Mouse (Mus musculus): ENCODE measurements around the gene Myt1l.

The Myt1l gene

GRCm38 (mm10) chr12:29958637-29959036 is 430.5 kb downstream of the Myt1l start:
- no peak for DNase-seq (ENCODE audit: low spot score)

- DNase-seq (ENCODE audit: low spot score): no peak
Measured at GRCm38 (mm10) chr12:29961041-29961440, 432.9 kb downstream of the Myt1l start.

- no peak for DNase-seq (ENCODE audit: low spot score)
Measured at GRCm38 (mm10) chr12:29965016-29965415, 436.8 kb downstream of the Myt1l start.

- no peak for DNase-seq (ENCODE audit: low spot score)
Measured at GRCm38 (mm10) chr12:29971795-29972464, 443.7 kb downstream of the Myt1l start.

- no peak for DNase-seq (ENCODE audit: low spot score)
Measured at GRCm38 (mm10) chr12:29972533-29972932, 444.3 kb downstream of the Myt1l start.

All from left cerebral cortex, adult 11 months (tissue).